Mouse (Mus musculus) CH12.LX (cell line): ENCODE measurements around the gene Kirrel2. TPM values are rescaled to one million over a fixed set of nuclear protein-coding genes. Genes with fewer than 3 reads are reported as not detected.

Experiments
- DNase-seq: peaks from one replicate; pipeline ENCODE4 v3.0.0-alpha.2; 2013; ENCODE audit errors: extremely low read depth
- H3K27ac ChIP-seq: 2 replicates; pipeline ENCODE4 v1.5.1; 2012; ENCODE audit warnings: low read depth, mild to moderate bottlenecking, control low read depth, moderate library complexity; ENCODE audit not compliant: insufficient read depth
- H3K27me3 ChIP-seq: replicated peaks from 2 replicates; pipeline ENCODE3; 2012; ENCODE audit warnings: inconsistent platforms
- H3K36me3 ChIP-seq, 2 experiments: replicated peaks in 1 of 2; 2 replicates each; pipeline versions ENCODE3 to v1.6.1; 2012; ENCODE audit warnings: inconsistent platforms in 1 of 2, low read length in 1 of 2, mild to moderate bottlenecking in 1 of 2, mixed read lengths in 1 of 2, moderate library complexity in 1 of 2; ENCODE audit not compliant: control insufficient read depth in 1 of 2, insufficient read depth in 1 of 2
- H3K4me1 ChIP-seq, 2 experiments: 2 replicates each; pipeline ENCODE4 v1.6.1; 2012; ENCODE audit warnings: inconsistent platforms in 1 of 2, moderate library complexity in 1 of 2; ENCODE audit not compliant: insufficient read depth in 2 of 2, control insufficient read depth in 1 of 2
- H3K4me2 ChIP-seq: 2 replicates; pipeline ENCODE4 v1.6.1; 2012; ENCODE audit warnings: low read depth, mild to moderate bottlenecking, control low read depth; ENCODE audit not compliant: poor library complexity, insufficient read depth, severe bottlenecking
- H3K4me3 ChIP-seq, 3 experiments: fragments of 150-350 bp in 1 of 3; sonication (generic) in 1 of 3; replicated peaks in 1 of 3; 2 replicates each; pipeline versions ENCODE3 to v1.5.1; 2011 to 2012; ENCODE audit warnings: low read depth in 2 of 3, low read length in 2 of 3, mild to moderate bottlenecking in 2 of 3, moderate library complexity in 2 of 3, control low read depth in 1 of 3, improper control_type of control experiment in 1 of 3, inconsistent platforms in 1 of 3, mixed read lengths in 1 of 3; ENCODE audit not compliant: poor library complexity in 1 of 3
- H3K79me2 ChIP-seq: replicated peaks from 2 replicates; pipeline ENCODE4 v1.6.1; 2012; ENCODE audit warnings: mild to moderate bottlenecking, moderate library complexity; ENCODE audit not compliant: control insufficient read depth, poor library complexity, insufficient read depth, severe bottlenecking; ENCODE audit errors: extremely low read depth
- H3K9ac ChIP-seq: 2 replicates; pipeline ENCODE4 v1.6.1; 2012; ENCODE audit warnings: low read depth, mild to moderate bottlenecking, control low read depth, moderate library complexity; ENCODE audit not compliant: insufficient read depth
- H3K9me3 ChIP-seq: replicated peaks from 2 replicates; pipeline ENCODE3; 2012; ENCODE audit warnings: low read length, inconsistent platforms, mixed read lengths
- CHD1 ChIP-seq: IDR thresholded peaks from 2 replicates; pipeline ENCODE4 v1.6.1; 2012; ENCODE audit warnings: low read depth, low read length, improper control_type of control experiment, inconsistent platforms
- CTCF ChIP-seq, 2 experiments: IDR thresholded peaks in 1 of 2; conservative IDR thresholded peaks in 1 of 2; 2 replicates each; pipeline ENCODE4 v1.5.1; 2011 to 2012; ENCODE audit warnings: low read depth in 2 of 2, low read length in 2 of 2, improper control_type of control experiment in 1 of 2, inconsistent platforms in 1 of 2, mild to moderate bottlenecking in 1 of 2, moderate library complexity in 1 of 2
- EP300 ChIP-seq: IDR thresholded peaks from 2 replicates; pipeline ENCODE4 v1.6.1; 2011; ENCODE audit warnings: low read length, improper control_type of control experiment
- ETS1 ChIP-seq: conservative IDR thresholded peaks from 2 replicates; pipeline ENCODE4 v1.6.1; 2012; ENCODE audit warnings: low read depth, mild to moderate bottlenecking, inconsistent platforms, low read length, improper control_type of control experiment, moderate library complexity
- HCFC1 ChIP-seq: IDR thresholded peaks from 2 replicates; pipeline ENCODE4 v1.6.1; 2012; ENCODE audit warnings: low read depth, mild to moderate bottlenecking, inconsistent platforms, low read length, improper control_type of control experiment
- JUN ChIP-seq: IDR thresholded peaks from 2 replicates; pipeline ENCODE4 v1.6.1; 2011; ENCODE audit warnings: low read depth, mild to moderate bottlenecking, low read length, improper control_type of control experiment, moderate library complexity; ENCODE audit not compliant: insufficient read depth
- JUND ChIP-seq: conservative IDR thresholded peaks from 2 replicates; pipeline ENCODE4 v1.6.1; 2011; ENCODE audit warnings: low read depth, low read length, improper control_type of control experiment
- MAFK ChIP-seq: IDR thresholded peaks from 2 replicates; pipeline ENCODE4 v1.6.1; 2011; ENCODE audit warnings: low read length, improper control_type of control experiment; ENCODE audit not compliant: insufficient replicate concordance
- MAX ChIP-seq: IDR thresholded peaks from 2 replicates; pipeline ENCODE4 v1.6.1; 2011; ENCODE audit warnings: low read length, improper control_type of control experiment
- MAZ ChIP-seq: IDR thresholded peaks from 2 replicates; pipeline ENCODE4 v1.6.1; 2012; ENCODE audit warnings: low read depth, mild to moderate bottlenecking, inconsistent platforms, low read length, improper control_type of control experiment, moderate library complexity
- MXI1 ChIP-seq: IDR thresholded peaks from 2 replicates; pipeline ENCODE4 v1.6.1; 2011; ENCODE audit warnings: mild to moderate bottlenecking, low read depth, low read length, improper control_type of control experiment
- MYC ChIP-seq: IDR thresholded peaks from 2 replicates; pipeline ENCODE4 v1.6.1; 2011; ENCODE audit warnings: low read depth, mild to moderate bottlenecking, improper control_type of control experiment, low read length
- NELFE ChIP-seq: IDR thresholded peaks from 2 replicates; pipeline ENCODE4 v1.6.1; 2011; ENCODE audit warnings: low read depth, low read length, improper control_type of control experiment
- POLR2A ChIP-seq: IDR thresholded peaks from 2 replicates; pipeline ENCODE4 v1.6.1; 2011; ENCODE audit warnings: low read depth, mild to moderate bottlenecking, improper control_type of control experiment, low read length
- RAD21 ChIP-seq: IDR thresholded peaks from 2 replicates; pipeline ENCODE4 v1.6.1; 2011; ENCODE audit warnings: low read depth, mild to moderate bottlenecking, low read length, improper control_type of control experiment, moderate library complexity
- RCOR1 ChIP-seq: conservative IDR thresholded peaks from 2 replicates; pipeline ENCODE4 v1.6.1; 2012; ENCODE audit warnings: low read depth, mild to moderate bottlenecking, inconsistent platforms, low read length, improper control_type of control experiment
- SMC3 ChIP-seq: IDR thresholded peaks from 2 replicates; pipeline ENCODE4 v1.6.1; 2011; ENCODE audit warnings: low read depth, low read length, improper control_type of control experiment
- TBP ChIP-seq: conservative IDR thresholded peaks from 2 replicates; pipeline ENCODE4 v1.6.1; 2011; ENCODE audit warnings: low read depth, low read length, improper control_type of control experiment
- TCF12 ChIP-seq: IDR thresholded peaks from 2 replicates; pipeline ENCODE4 v1.6.1; 2014; ENCODE audit warnings: low read depth, mild to moderate bottlenecking, inconsistent platforms, low read length, improper control_type of control experiment
- UBTF ChIP-seq: IDR thresholded peaks from 2 replicates; pipeline ENCODE4 v1.6.1; 2012; ENCODE audit warnings: low read depth, mild to moderate bottlenecking, inconsistent platforms, low read length, improper control_type of control experiment, moderate library complexity
- USF1 ChIP-seq: IDR thresholded peaks from 2 replicates; pipeline ENCODE4 v1.6.1; 2014; ENCODE audit warnings: low read depth, mild to moderate bottlenecking, inconsistent platforms, low read length, improper control_type of control experiment
- USF2 ChIP-seq: conservative IDR thresholded peaks from 2 replicates; pipeline ENCODE4 v1.6.1; 2011; ENCODE audit warnings: low read depth, low read length, improper control_type of control experiment
- ZC3H11A ChIP-seq: IDR thresholded peaks from 2 replicates; pipeline ENCODE4 v1.6.1; 2012; ENCODE audit warnings: low read depth, mild to moderate bottlenecking, inconsistent platforms, low read length, improper control_type of control experiment
- ZMIZ1 ChIP-seq: IDR thresholded peaks from 2 replicates; pipeline ENCODE4 v1.6.1; 2012; ENCODE audit warnings: low read depth, mild to moderate bottlenecking, inconsistent platforms, low read length, improper control_type of control experiment
- dilution Hi-C: fragments of 300-500 bp; cut with MboI; formaldehyde crosslinking; loops from 2 replicates; pipeline ENCODE4 v1.14.3; 2020; ENCODE audit warnings: low sequenced_read_pairs; ENCODE audit not compliant: extremely low pct_unique_long_range_greater_than_20kb, extremely low pct_ligation_motif_present
- in situ Hi-C: fragments of 300-500 bp; cut with MboI; formaldehyde crosslinking; loops from 3 replicates; pipeline ENCODE4 v1.14.3; 2019; ENCODE audit warnings: low sequenced_read_pairs, low pct_ligation_motif_present, low pct_unique_long_range_greater_than_20kb, mixed read lengths
- polyA plus RNA-seq: library from polyadenylated mRNA; unstranded; fragments of >175 nt; gene quantifications from 2 replicates; pipeline ENCODE4 v1.2.1, GENCODE M21; 2012; ENCODE audit warnings: low read depth; ENCODE audit not compliant: insufficient read length
- total RNA-seq, 2 experiments: library from RNA; depleted of rRNA; stranded (reverse); fragments of 300-350 nt in 1 of 2; fragments of >200 nt in 1 of 2; gene quantifications; 2 replicates each; pipeline ENCODE4 v1.2.3; 2012 to 2014

Kirrel2 gene
- total and polyA plus RNA-seq, 3 experiments: not detected

DNA sequence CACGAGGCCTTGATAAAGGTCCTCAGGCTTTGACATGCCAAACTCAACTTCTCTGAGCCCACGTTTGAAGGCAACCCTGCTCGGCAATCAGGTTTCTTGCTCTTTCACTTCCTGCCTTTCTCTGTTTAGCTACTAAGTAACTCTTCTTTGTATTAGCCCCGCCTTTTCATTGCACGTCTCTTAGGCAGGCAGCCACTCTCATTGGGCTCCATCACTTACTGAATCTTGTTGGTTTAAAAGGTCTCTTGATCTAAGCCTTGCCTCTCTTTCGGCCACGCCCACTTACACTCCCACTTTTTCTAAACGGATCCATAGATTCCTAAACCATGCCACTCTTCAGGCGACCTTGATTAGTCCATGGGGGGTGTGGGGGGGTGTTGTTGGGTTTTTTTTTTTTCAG lies 13.8 kb downstream of the Kirrel2 start:
- Histone ChIP-seq H3K27ac (no peak overlapping the region), H3K36me3 (no peaks in the 10 kb centered on the region), H3K9me3 (peaks cover 38% of the 10 kb centered on the region), H3K4me1 (no peaks in the 10 kb centered on the region), H3K27me3 (peaks cover 67% of the 10 kb centered on the region), H3K79me2 (no peaks in the 10 kb centered on the region), H3K4me2 (no peak overlapping the region), H3K4me3 (no peak overlapping the region), H3K9ac (no peak overlapping the region)
- in situ Hi-C loops: loop anchor here (10.0 kb wide), 1 partner anchor 51 kb away; the partner anchor contains the start of gene Prodh2
- DNase-seq: no peak
- TF ChIP-seq MAFK: no peak
- TF ChIP-seq MXI1: no peak
- TF ChIP-seq UBTF: no peak
- no peak for TF ChIP-seq CTCF (conservative IDR thresholded peaks at IDR 0.05 in 1 of 2, IDR thresholded peaks at IDR 0.05 in 1 of 2; ENCODE audit: low read depth in 2 of 2, low read length in 2 of 2)
- TF ChIP-seq TBP: no peak
- TF ChIP-seq JUND: no peak
- no peak for TF ChIP-seq USF1
- no peak for TF ChIP-seq TCF12
- no peak for TF ChIP-seq MYC
- TF ChIP-seq EP300: no peak
- TF ChIP-seq ZMIZ1: no peak
- TF ChIP-seq CHD1: no peak
- TF ChIP-seq ZC3H11A: no peak
- TF ChIP-seq ETS1: no peak
- no peak for TF ChIP-seq SMC3
- TF ChIP-seq HCFC1: no peak
- TF ChIP-seq NELFE: no peak
- no peak for TF ChIP-seq MAX
- TF ChIP-seq RCOR1: no peak
- TF ChIP-seq JUN: no peak
- dilution Hi-C loops: no loop called here

DNA sequence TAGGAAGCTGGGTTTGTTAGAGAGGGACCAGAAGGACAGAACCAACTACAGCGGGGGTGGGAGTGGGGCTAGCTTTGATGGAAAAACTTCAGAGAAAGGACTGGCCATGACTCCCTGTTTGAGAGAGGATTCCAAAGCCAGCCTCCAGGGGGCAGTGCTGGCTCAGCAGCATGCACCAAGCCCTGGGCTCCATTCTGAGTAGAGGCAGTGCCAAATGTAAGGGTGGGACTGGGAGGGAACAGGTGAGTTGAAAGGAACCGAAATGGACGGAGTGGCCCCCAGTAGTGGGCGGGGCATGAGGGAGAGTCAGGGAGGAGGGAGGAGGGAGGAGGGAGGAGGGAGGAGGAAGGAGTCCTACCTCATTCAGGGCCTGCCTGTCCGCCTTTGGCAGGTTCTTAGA lies 16.8 kb downstream of the Kirrel2 start:
- no peaks in the 10 kb centered on the region for H3K36me3 ChIP-seq
- H3K4me2 ChIP-seq: no peak overlapping the region
- H3K79me2 ChIP-seq: no peaks in the 10 kb centered on the region
- H3K4me3 ChIP-seq: no peak overlapping the region
- no peak for DNase-seq
- TF ChIP-seq MAFK (peak; percentile 93), CTCF (conservative IDR thresholded peaks at IDR 0.05 in 1 of 2, IDR thresholded peaks at IDR 0.05 in 1 of 2; ENCODE audit: low read depth in 2 of 2, low read length in 2 of 2) (peak; percentile 43 to 85; a peak in 3 of 4 replicates), USF1 (no peak), ZC3H11A (peak; percentile 43), MAZ (no peak), RAD21 (peak; percentile 76), SMC3 (peak; percentile 89), NELFE (no peak; the same call in 1 of the 2 replicates), POLR2A (no peak), USF2 (no peak)
- H3K27me3 ChIP-seq: peaks cover 80% of the 10 kb centered on the region
- in situ Hi-C loops: loop anchor here (10.0 kb wide), 1 partner anchor 54 kb away; the partner anchor contains the start of gene Prodh2
- peaks cover 13% of the 10 kb centered on the region for H3K9me3 ChIP-seq
- dilution Hi-C loops: no loop called here
- H3K4me1 ChIP-seq: no peaks in the 10 kb centered on the region
- no peak overlapping the region for H3K9ac ChIP-seq
- H3K27ac ChIP-seq: no peak overlapping the region
